Mouse (Mus musculus): ENCODE data around the gene Ube2n. TPM values are rescaled to one million over a fixed set of nuclear protein-coding genes. Genes with fewer than 3 reads are reported as not detected.

Gene Ube2n
- polyA plus RNA-seq, 1 experiment from 2014 or later, result 277 TPM

DNA sequence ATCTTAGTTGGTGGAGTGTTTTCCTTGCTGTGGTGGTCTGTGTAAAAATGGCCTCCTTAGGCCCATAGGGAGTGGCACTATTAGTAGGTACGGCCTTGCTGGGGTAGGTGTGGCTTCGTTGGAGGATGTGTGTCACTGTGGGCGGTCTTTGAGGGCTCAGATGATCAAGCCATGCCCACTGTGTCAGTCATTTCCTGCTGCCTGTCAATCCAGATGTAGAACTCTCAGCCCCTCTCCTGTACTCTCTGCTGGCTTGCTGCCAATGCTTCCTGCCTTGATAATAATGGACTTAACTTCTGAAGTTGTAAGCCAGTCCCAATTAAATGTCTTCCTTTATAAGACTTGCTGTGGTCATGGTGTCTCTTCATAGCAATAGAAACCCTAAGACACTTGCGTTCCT, 74.3 kb downstream of the Ube2n start:
- Histone ChIP-seq H3K4me2 (ENCODE audit: low read length) (no peak overlapping the region), H3K27me3 (ENCODE audit: insufficient read depth, low read length) (no peaks in the 10 kb centered on the region), H3K4me1 (replicated peaks; ENCODE audit: insufficient read depth, low read length) (no peaks in the 10 kb centered on the region), H3K9me3 (replicated peaks; ENCODE audit: low read length) (no peaks in the 10 kb centered on the region), H3K27ac (no peak overlapping the region), H3K4me3 (replicated peaks; ENCODE audit: low read depth, low read length) (no peak overlapping the region), H3K36me3 (ENCODE audit: insufficient read depth, low read length) (no peaks in the 10 kb centered on the region), H3K9ac (ENCODE audit: low read depth, low read length) (no peak overlapping the region)
- no peak for DNase-seq (ENCODE audit: low spot score)
- no peak for ATAC-seq (replicated peaks; ENCODE audit: low FRiP score, low read depth)
- WGBS, result 100% methylated on average over 4 of the region's 4 CpGs
- no peak for TF ChIP-seq CTCF (IDR thresholded peaks at IDR 0.05; ENCODE audit: low read depth)

DNA sequence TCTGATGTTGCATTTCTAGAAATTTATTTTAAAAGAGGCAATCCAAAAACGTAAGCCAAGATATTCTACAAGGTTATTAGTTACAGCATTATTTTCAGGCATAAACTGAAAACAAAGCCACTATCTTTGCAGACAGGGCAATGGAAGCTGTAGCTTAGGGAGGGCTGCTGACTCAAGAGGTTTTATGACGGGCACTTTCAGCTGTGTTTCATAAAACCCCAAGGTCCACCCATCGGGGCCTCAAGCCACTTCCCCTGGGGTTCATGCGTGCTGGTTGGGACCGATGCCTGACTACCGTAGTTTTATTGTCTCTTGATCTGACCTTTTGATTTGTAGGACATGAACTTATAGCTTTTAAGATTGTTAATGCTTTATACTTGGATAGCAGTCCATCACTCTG, 75.3 kb downstream of the Ube2n start:
- no peak for TF ChIP-seq CTCF (IDR thresholded peaks at IDR 0.05; ENCODE audit: low read depth)
- no peak for ATAC-seq (replicated peaks; ENCODE audit: low FRiP score, low read depth)
- Histone ChIP-seq H3K4me2 (ENCODE audit: low read length) (no peak overlapping the region), H3K27ac (no peak overlapping the region), H3K9me3 (replicated peaks; ENCODE audit: low read length) (no peaks in the 10 kb centered on the region), H3K36me3 (ENCODE audit: insufficient read depth, low read length) (no peaks in the 10 kb centered on the region), H3K9ac (ENCODE audit: low read depth, low read length) (no peak overlapping the region), H3K4me3 (replicated peaks; ENCODE audit: low read depth, low read length) (no peak overlapping the region), H3K4me1 (replicated peaks; ENCODE audit: insufficient read depth, low read length) (no peaks in the 10 kb centered on the region), H3K27me3 (ENCODE audit: insufficient read depth, low read length) (no peaks in the 10 kb centered on the region)
- WGBS, result 55% methylated on average over 6 of the region's 6 CpGs
- no peak for DNase-seq (ENCODE audit: low spot score)

DNA sequence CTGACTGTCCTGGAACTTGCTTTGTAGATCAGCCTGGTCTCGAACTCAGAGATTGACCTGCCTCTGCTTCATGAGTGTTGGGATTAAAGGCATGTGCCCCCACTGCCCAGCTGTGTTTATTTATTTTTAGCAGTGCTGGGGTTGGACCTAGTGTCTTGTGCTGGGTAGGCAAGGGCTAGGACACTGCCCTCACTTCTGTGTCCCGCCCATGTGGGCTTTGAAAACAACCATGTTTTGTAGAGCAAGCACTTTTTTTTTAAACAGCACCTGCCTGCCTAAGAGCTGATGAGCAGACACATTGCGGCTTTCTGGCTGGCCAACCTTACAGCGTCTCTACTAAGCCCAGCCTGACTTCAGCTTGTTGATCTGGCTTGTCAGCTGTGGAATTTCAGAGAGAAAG, 76.3 kb downstream of the Ube2n start:
- no peak overlapping the region for H3K4me2 ChIP-seq (ENCODE audit: low read length)
- H3K9ac ChIP-seq (ENCODE audit: low read depth, low read length), result no peak overlapping the region
- H3K4me1 ChIP-seq (replicated peaks; ENCODE audit: insufficient read depth, low read length), result no peaks in the 10 kb centered on the region
- H3K4me3 ChIP-seq (replicated peaks; ENCODE audit: low read depth, low read length), result no peak overlapping the region
- H3K27ac ChIP-seq, result no peak overlapping the region
- no peaks in the 10 kb centered on the region for H3K27me3 ChIP-seq (ENCODE audit: insufficient read depth, low read length)
- DNase-seq (ENCODE audit: low spot score) (no peak), ATAC-seq (replicated peaks; ENCODE audit: low FRiP score, low read depth) (no peak)
- no peak for TF ChIP-seq CTCF (IDR thresholded peaks at IDR 0.05; ENCODE audit: low read depth)
- H3K9me3 ChIP-seq (replicated peaks; ENCODE audit: low read length), result no peaks in the 10 kb centered on the region
- no peaks in the 10 kb centered on the region for H3K36me3 ChIP-seq (ENCODE audit: insufficient read depth, low read length)
- WGBS, result 80% methylated on average over 4 of the region's 4 CpGs

DNA sequence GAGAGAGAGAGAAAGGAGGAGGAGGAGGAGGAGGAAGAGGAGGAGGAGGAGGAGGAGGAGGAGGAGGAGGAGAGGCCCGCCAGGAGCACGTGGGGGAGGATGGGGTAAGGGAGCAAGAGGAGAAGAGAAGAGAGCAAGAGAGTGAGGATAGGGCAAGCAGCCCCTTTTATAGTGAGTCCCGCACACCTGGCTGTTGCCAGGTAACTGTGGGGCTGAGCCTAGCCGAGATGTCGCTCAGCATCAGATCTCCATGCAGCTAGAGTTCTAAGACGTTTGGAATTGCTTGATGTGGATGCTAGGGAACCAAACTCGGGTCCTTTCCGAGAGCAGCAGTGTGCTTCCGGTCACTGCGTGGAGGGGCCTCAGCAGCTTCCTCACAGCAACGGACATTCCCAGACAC, 79.5 kb downstream of the Ube2n start:
- no peak overlapping the region for H3K9ac ChIP-seq (ENCODE audit: low read depth, low read length)
- no peaks in the 10 kb centered on the region for H3K36me3 ChIP-seq (ENCODE audit: insufficient read depth, low read length)
- H3K9me3 ChIP-seq (replicated peaks; ENCODE audit: low read length), result no peaks in the 10 kb centered on the region
- DNase-seq (ENCODE audit: low spot score) (no peak), ATAC-seq (replicated peaks; ENCODE audit: low FRiP score, low read depth) (no peak)
- no peak overlapping the region for H3K4me2 ChIP-seq (ENCODE audit: low read length)
- H3K4me3 ChIP-seq (replicated peaks; ENCODE audit: low read depth, low read length), result no peak overlapping the region
- TF ChIP-seq CTCF (IDR thresholded peaks at IDR 0.05; ENCODE audit: low read depth), result no peak
- no peaks in the 10 kb centered on the region for H3K27me3 ChIP-seq (ENCODE audit: insufficient read depth, low read length)
- no peaks in the 10 kb centered on the region for H3K4me1 ChIP-seq (replicated peaks; ENCODE audit: insufficient read depth, low read length)
- 57% methylated on average over 11 of the region's 11 CpGs for WGBS
- no peak overlapping the region for H3K27ac ChIP-seq

Small RNA genes lying within 50 kb of the gene (microRNA-seq; reads per million reads assigned to microRNA genes)
- gene Mir3058, result 11.0 reads per million, percentile 25 among the genes with 10 or more reads in this experiment

Other genes with a start within 250 kb of the Ube2n start
- gene Cradd, start 191.0 kb upstream of the Ube2n start, polyA plus RNA-seq (2015; fragmentation: Nextera tagmentation; extraction: Ambion mirVana), result 10.3 and 10.5 TPM in 2 replicates
- 122 and 124 TPM in 2 replicates for gene Socs2, start 98.0 kb upstream of the Ube2n start, polyA plus RNA-seq (2015; fragmentation: Nextera tagmentation; extraction: Ambion mirVana)
- 427 and 432 TPM in 2 replicates for gene Mrpl42, start 13.2 kb upstream of the Ube2n start, polyA plus RNA-seq (2015; fragmentation: Nextera tagmentation; extraction: Ambion mirVana)
- gene Nudt4, start 49.0 kb downstream of the Ube2n start, polyA plus RNA-seq (2015; fragmentation: Nextera tagmentation; extraction: Ambion mirVana), result 215 and 232 TPM in 2 replicates
- not detected in 2 replicates for gene Anapc15-ps, start 158.3 kb downstream of the Ube2n start, polyA plus RNA-seq (2015; fragmentation: Nextera tagmentation; extraction: Ambion mirVana)